Mouse (Mus musculus) intestine, embryonic 16.5 days (tissue): ENCODE measurements at regions not wholly inside any gene's neighbourhood (a gene's known extent, or its start where the extent isn't known, plus 50 kb on each side); places are given as distances from the start of the nearest gene placed in this dataset.

Experiments
- ATAC-seq: fragments of 200-750 bp; cut with Nextera tagmentation; 2 replicates; pipeline ENCODE4 v1.8.0; 2017; ENCODE audit warnings: moderate TSS enrichment, moderate library complexity
- H3K27ac ChIP-seq: fragments of 300-500 bp; sonication (generic); 2 replicates; pipeline ENCODE4 v1.5.1; 2014; ENCODE audit warnings: mild to moderate bottlenecking, low read length
- H3K27me3 ChIP-seq: fragments of 300-500 bp; sonication (generic); replicated peaks from 2 replicates; pipeline ENCODE4 v1.6.1; 2014; ENCODE audit warnings: low read length, control low read depth, mixed read lengths; ENCODE audit not compliant: control insufficient read depth, insufficient read depth
- H3K36me3 ChIP-seq: fragments of 300-500 bp; sonication (generic); 2 replicates; pipeline ENCODE4 v1.6.1; 2014; ENCODE audit warnings: low read length, control low read depth; ENCODE audit not compliant: control insufficient read depth, insufficient read depth
- H3K4me1 ChIP-seq: fragments of 300-500 bp; sonication (generic); 2 replicates; pipeline ENCODE4 v1.6.1; 2014; ENCODE audit warnings: low read length, control low read depth, mixed read lengths; ENCODE audit not compliant: control insufficient read depth, insufficient read depth
- H3K4me2 ChIP-seq: fragments of 300-500 bp; sonication (generic); 2 replicates; pipeline ENCODE4 v1.6.1; 2014; ENCODE audit warnings: low read depth, low read length, control low read depth
- H3K4me3 ChIP-seq: fragments of 300-500 bp; sonication (generic); 2 replicates; pipeline ENCODE4 v1.5.1; 2014; ENCODE audit warnings: mild to moderate bottlenecking, low read length
- H3K9ac ChIP-seq: fragments of 300-500 bp; sonication (generic); 2 replicates; pipeline ENCODE4 v1.6.1; 2014; ENCODE audit warnings: low read depth, low read length
- H3K9me3 ChIP-seq: fragments of 300-500 bp; sonication (generic); 2 replicates; pipeline ENCODE4 v1.6.1; 2016; ENCODE audit warnings: low read length, control low read depth; ENCODE audit not compliant: control insufficient read depth
- WGBS: fragments of 180-500 bp; shearing (Covaris S2); extraction: QIAGEN DNeasy Blood & Tissue Kit; methylation state at CpG from one replicate; pipeline ENCODE4 v1.1.7; 2014; 5-methylcytosine and 5-hydroxymethylcytosine counted together

DNA sequence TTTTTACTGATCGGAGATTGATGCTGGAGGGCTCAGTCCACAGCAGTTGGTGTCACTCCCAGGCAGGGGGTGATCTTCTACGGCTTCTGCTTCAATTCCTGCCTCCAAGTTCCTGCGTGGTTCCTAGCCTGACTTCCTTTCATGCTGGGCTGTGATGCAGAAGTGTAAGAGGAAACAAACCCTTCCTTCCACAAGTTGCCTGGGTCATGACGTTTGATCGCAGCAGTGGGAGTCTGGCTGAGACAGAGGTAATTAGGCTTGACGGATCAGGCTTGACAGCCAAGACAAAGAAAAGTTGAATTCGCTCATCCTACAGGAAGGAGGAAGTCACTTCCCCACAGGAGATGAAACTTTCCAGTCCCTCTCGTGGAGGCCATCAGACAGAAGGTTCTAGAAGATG, 77.2 kb upstream of the Ralgps2 start:
- Histone ChIP-seq H3K9ac (no peak overlapping the region), H3K4me1 (0 out of 2 replicates have a peak, but pooled peaks cover 3% of the 10 kb centered on the region), H3K4me2 (no peak overlapping the region), H3K36me3 (no peaks in the 10 kb centered on the region), H3K4me3 (no peak overlapping the region), H3K27me3 (no peaks in the 10 kb centered on the region), H3K27ac (no peak overlapping the region), H3K9me3 (no peaks in the 10 kb centered on the region)
- 57% methylated on average over 8 of the region's 8 CpGs for WGBS
- no peak for ATAC-seq

DNA sequence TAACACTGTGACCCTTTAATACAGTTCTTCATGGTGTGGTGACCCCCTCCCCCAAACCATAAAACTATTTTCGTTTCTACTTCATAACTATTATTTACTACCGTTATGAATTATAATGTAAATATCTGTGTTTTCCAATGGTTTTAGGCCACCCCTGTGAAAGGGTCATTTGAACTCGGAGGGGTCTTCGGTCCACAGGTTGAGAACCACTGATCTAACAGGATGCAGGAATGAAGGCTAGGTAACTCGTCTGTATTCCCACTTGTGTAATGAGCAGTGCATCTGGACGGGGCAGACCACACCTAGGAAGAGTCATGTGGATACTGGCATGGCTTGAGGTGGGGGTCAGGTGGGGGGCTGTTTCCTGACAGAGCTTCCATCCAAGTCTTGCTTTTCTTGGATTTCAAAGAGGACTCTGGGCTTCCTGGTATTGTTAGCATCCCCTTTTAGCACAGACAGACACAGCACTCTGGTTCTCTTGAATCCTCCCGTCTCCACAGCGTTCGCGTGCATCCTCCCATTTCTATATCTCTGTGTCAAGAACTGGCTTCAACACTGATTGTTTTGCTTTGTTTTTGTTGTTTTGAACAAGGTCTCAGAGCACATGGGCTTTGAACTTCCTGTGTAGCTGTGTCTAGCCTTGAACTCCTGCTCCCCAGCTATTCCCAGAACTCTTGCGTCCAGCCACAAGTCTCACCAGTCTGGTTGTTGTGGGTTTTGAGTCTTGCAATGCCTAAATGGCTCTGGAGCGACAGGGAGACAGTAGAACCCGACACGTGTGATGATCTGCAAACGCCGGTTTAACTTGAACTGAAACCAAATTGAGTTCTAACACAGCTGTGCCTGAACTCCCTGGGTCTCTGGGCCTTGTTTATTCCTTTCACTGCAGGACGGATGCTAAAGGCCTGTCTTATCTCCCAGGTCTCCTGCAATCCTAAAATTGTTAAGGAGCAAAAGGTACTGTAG, 75.4 kb upstream of the Ralgps2 start:
- Histone ChIP-seq H3K9ac (no peak overlapping the region), H3K4me2 (no peak overlapping the region), H3K4me3 (no peak overlapping the region), H3K27ac (no peak overlapping the region), H3K4me1 (0 out of 2 replicates have a peak, but pooled peaks cover 3% of the 10 kb centered on the region), H3K36me3 (no peaks in the 10 kb centered on the region), H3K9me3 (no peaks in the 10 kb centered on the region), H3K27me3 (no peaks in the 10 kb centered on the region)
- WGBS = 75% methylated on average over 17 of the region's 17 CpGs
- no peak for ATAC-seq

DNA sequence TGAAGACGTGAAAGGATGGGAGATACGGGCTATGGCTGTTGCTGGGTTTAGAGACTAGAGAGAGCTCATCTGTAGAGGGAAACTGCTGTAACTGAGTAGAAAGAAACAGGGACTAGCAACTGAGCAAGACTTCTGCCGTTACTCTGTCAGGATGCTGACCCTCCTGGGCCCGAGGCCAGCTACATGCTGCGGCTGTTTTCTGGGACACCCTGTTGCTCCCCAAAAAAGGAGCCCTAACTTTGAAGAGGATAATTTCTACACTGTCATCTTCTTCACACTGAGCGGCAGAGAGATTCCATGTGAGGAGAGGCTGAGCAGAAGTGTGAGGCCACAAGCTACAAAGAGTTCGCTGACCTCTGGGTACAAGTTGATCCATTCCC, 74.2 kb upstream of the Ralgps2 start:
- Histone ChIP-seq H3K27ac (no peak overlapping the region), H3K9me3 (no peaks in the 10 kb centered on the region), H3K4me2 (no peak overlapping the region), H3K4me3 (no peak overlapping the region), H3K4me1 (0 out of 2 replicates have a peak, but pooled peaks cover 3% of the 10 kb centered on the region), H3K9ac (no peak overlapping the region), H3K27me3 (no peaks in the 10 kb centered on the region), H3K36me3 (no peaks in the 10 kb centered on the region)
- no peak for ATAC-seq
- 68% methylated on average over 7 of the region's 7 CpGs for WGBS

DNA sequence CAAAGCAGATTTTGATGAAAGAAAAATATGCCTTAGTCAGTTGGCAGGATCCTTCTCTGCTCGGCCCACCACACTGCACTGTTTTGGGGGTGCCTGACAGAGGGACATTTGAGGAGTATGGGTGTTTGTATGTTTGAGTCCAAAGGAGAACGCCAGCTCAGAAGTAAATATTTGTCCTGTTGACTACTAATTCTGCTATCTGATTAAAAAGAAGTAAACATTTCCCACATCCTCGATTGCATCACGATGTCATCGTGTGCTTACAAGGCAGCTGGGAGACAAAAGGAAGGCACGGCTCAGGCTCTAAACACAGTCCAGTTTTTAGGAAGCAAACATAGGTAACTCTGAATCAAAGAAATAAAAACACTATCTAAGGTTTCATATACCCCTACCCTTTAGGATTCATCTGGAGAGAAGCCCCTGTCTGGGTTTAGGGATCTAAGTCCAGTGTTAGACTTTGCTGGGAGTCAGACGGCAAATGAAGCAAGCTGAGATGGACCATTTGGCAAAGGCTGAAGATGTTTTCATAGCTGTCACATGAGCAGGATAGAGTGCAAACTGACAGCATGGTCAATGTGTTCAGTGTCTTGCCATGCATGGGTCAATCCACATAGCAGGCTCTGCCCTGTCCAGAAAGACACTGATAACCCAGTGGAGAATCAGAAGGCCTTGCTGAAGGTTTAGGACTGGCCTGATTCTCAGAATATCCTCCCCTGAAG, 73.7 kb upstream of the Ralgps2 start:
- H3K36me3 ChIP-seq = no peaks in the 10 kb centered on the region
- H3K9me3 ChIP-seq = no peaks in the 10 kb centered on the region
- H3K4me1 ChIP-seq = 0 out of 2 replicates have a peak, but pooled peaks cover 3% of the 10 kb centered on the region
- no peak overlapping the region for H3K9ac ChIP-seq
- ATAC-seq = no peak
- H3K27ac ChIP-seq = no peak overlapping the region
- no peak overlapping the region for H3K4me3 ChIP-seq
- whole genome bisulfite sequencing = 43% methylated on average over 7 of the region's 7 CpGs
- H3K4me2 ChIP-seq = no peak overlapping the region
- no peaks in the 10 kb centered on the region for H3K27me3 ChIP-seq

DNA sequence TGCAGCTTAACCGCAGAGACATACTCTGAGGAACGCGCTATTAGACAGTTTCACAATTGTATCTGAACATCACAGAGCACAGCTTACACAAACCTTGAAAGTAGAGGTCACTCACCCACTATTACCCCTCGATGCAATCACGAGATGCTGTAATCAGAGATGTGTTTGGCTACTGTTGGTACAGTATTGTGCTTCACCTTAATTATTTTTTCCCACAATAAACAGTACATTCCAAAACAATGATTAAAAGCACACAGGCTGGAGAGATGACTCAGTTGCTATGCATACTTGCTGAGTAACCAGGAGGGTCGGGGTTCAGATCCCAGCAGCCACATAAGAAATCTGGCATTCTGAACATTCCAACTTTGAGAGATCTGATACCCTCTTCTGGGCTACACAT, 71.8 kb upstream of the Ralgps2 start:
- Histone ChIP-seq H3K4me3 (no peak overlapping the region), H3K4me1 (0 out of 2 replicates have a peak, but pooled peaks cover 3% of the 10 kb centered on the region), H3K27ac (no peak overlapping the region), H3K27me3 (no peaks in the 10 kb centered on the region), H3K4me2 (no peak overlapping the region), H3K9me3 (no peaks in the 10 kb centered on the region), H3K36me3 (no peaks in the 10 kb centered on the region), H3K9ac (no peak overlapping the region)
- WGBS = 90% methylated on average over 6 of the region's 6 CpGs
- no peak for ATAC-seq

DNA sequence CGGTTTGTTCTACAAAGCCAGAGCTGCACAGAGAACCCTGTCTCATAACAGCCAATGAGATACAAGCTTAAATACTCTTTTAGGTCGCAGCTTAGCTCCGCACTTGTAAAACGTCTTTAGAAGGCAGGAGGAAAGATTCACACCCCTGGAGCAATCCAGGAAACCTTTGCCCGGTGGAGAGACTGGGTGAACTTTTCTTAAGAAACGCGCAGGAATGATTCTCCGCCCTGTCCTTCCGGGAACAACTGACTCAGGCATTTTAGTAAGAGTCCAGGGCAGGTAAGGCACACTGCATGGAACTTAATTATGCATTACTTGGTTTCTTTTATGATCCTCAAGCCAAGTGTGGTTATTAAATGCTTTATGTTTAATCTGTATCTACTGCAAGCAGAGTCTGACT, 70.0 kb upstream of the Ralgps2 start:
- 52% methylated on average over 9 of the region's 9 CpGs for WGBS
- Histone ChIP-seq H3K27me3 (no peaks in the 10 kb centered on the region), H3K9me3 (no peaks in the 10 kb centered on the region), H3K27ac (no peak overlapping the region), H3K4me2 (peak overlapping the region; percentile 9; the same call in 1 of the 2 replicates), H3K4me3 (no peak overlapping the region), H3K4me1 (0 out of 2 replicates have a peak, but pooled peaks cover 3% of the 10 kb centered on the region), H3K9ac (no peak overlapping the region), H3K36me3 (no peaks in the 10 kb centered on the region)
- peak; percentile 80 for ATAC-seq

DNA sequence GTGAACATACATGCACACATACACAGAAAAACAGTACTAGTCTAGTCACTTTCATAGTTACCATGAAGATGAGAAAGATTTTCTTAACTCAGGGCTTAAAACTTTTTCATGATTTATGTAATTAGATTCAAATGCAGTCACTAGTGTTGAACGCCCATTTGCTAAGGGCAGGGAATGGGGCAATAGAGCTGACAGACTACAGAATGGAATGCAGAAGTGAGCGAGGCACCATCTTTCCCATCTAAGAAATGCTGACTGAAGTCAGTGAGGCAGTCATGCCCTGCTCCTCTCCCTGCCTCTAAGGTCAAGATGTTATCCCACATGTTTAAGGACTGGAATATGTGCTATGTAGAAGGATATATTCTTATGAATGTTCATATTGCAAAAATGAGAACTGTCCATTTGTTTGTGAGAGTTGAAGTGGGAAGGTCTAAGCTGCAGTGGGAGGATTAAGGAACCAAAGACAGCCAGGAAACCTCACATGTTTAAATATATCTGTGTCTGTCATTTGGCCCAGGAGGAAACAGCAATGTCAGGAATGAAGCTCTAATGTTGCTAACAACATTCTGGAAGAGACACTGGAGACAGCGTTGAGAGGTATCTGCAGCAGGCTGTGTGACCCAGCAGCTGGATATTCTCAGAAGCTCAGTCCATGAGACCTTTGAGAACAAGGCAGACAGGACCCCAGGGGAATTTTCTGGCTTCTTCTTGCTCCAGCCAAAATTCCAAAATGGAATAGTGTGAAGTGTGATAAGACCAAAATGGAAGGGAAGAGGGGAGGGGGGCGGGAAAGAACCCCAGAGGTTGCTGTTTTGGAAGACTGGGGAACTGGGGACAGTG, 68.7 kb upstream of the Ralgps2 start:
- Histone ChIP-seq H3K36me3 (no peaks in the 10 kb centered on the region), H3K9ac (no peak overlapping the region), H3K27me3 (no peaks in the 10 kb centered on the region), H3K9me3 (no peaks in the 10 kb centered on the region), H3K4me2 (no peak overlapping the region), H3K27ac (peak overlapping the region; percentile 24; the same call in 1 of the 2 replicates), H3K4me1 (no peaks in the 10 kb centered on the region), H3K4me3 (no peak overlapping the region)
- peak; percentile 69 for ATAC-seq
- WGBS = 66% methylated on average over 4 of the region's 4 CpGs

DNA sequence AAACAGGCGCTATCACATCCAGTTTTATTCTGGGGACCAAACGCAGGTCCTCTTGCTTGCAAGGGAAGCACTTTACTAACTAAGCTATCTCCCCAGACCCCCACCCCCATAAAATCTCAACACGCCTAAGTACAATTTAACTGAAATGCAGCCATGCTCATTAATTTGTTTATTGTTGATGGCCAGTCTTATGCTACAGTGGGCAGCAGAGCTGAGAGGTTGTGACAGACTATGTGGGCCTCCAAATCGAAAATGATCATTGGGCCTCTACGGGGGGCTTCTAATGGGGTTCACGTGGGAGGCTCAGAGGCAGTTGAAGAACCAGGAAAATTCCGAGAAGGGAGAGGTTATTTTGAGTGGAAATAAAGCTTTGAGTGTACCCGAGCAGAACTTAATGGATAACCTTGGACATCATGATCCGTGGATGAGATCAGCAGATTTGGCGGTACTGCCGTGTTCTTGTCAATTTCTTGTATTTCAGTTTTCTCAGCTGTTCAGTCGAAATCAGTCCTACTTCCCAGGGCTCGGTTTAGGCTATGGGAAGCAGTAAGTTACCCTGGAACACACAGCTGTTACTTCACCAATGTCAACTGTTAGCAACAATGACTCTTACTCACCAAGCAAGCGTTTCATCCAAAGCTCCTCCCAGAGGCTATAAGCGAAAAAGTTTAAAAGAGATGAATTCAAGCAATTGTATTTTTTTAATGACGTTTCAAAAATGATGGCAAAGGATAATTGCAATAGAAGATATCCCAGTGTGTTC, 65.1 kb upstream of the Ralgps2 start:
- Histone ChIP-seq H3K27me3 (no peaks in the 10 kb centered on the region), H3K27ac (no peak overlapping the region), H3K9ac (no peak overlapping the region), H3K4me3 (no peak overlapping the region), H3K4me1 (0 out of 2 replicates have a peak, but pooled peaks cover 3% of the 10 kb centered on the region), H3K36me3 (no peaks in the 10 kb centered on the region), H3K4me2 (no peak overlapping the region), H3K9me3 (no peaks in the 10 kb centered on the region)
- ATAC-seq = no peak
- WGBS = 87% methylated on average over 16 of the region's 16 CpGs
